Mouse (Mus musculus) adrenal gland, adult 18-20 months (tissue): ENCODE data around the gene Iapp. TPM values are rescaled to one million over a fixed set of nuclear protein-coding genes. Genes with fewer than 3 reads are reported as not detected.
A peak's percentile ranks its signal among the peaks of the same experiment; 100 is the strongest.
"Not testable (repeated sequence)": the region's sequence is repeated elsewhere in the genome, so short reads cannot be mapped to it uniquely, and the experiment has no call there.

ENCODE experiments used
- DNase-seq, 2 experiments: peaks; one replicate each; pipeline ENCODE4 v3.0.0; 2021 to 2022; ENCODE audit warnings: low spot score in 2 of 2
- long read RNA-seq, 2 experiments: library from polyadenylated mRNA; stranded (forward); transcript quantifications; one replicate each; pipeline ENCODE4 v2.0.0; 2021
- total RNA-seq, 2 experiments: library from RNA; stranded (reverse); gene quantifications; 1 replicate in 1 of 2; 2 replicates in 1 of 2; pipeline ENCODE4 v1.2.3; 2021

The Iapp gene
- total RNA-seq, result not detected
- long read RNA-seq, experiment 1, result 0 reads
- long read RNA-seq, experiment 2, result 0 reads

- DNase-seq, result no peak
Measured at GRCm38 (mm10) chr6:142298098-142298497, at the start of gene Iapp. Gene Iapp, plus strand, starts transcription at chr6:142298423.

- not testable (repeated sequence) for DNase-seq
Measured at GRCm38 (mm10) chr6:142250738-142251307, 47.4 kb upstream of the Iapp start.

- DNase-seq, result no peak
Measured at GRCm38 (mm10) chr6:142275721-142276442, 22.3 kb upstream of the Iapp start.

- no peak for DNase-seq
Measured at GRCm38 (mm10) chr6:142289413-142290118, 8.7 kb upstream of the Iapp start.

- DNase-seq, result no peak
Measured at GRCm38 (mm10) chr6:142305076-142305475, 6.9 kb downstream of the Iapp start.

- no peak for DNase-seq
Measured at GRCm38 (mm10) chr6:142314285-142314684, 16.1 kb downstream of the Iapp start.

GRCm38 (mm10) chr6:142317106-142317505 lies 18.9 kb downstream of the Iapp start:
- DNase-seq, result no peak

- no peak for DNase-seq
Measured at GRCm38 (mm10) chr6:142322881-142323280, 24.7 kb downstream of the Iapp start, which contains the start of gene Slco1a5. Gene Slco1a5, minus strand, starts transcription at chr6:142322981.

GRCm38 (mm10) chr6:142326598-142326997 lies 28.4 kb downstream of the Iapp start:
- no peak for DNase-seq

GRCm38 (mm10) chr6:142329201-142329600 lies 31.0 kb downstream of the Iapp start:
- no peak for DNase-seq

GRCm38 (mm10) chr6:142338961-142339360 lies 40.7 kb downstream of the Iapp start:
- no peak for DNase-seq

GRCm38 (mm10) chr6:142339576-142339975 lies 41.4 kb downstream of the Iapp start:
- no peak for DNase-seq

- peak; percentile 18 to 34 for DNase-seq
Measured at GRCm38 (mm10) chr6:142343561-142343960, 45.3 kb downstream of the Iapp start.

GRCm38 (mm10) chr6:142345440-142346038 lies 47.3 kb downstream of the Iapp start, which contains the start of gene Pyroxd1:
Gene Pyroxd1, plus strand, starts transcription at chr6:142345654.
- DNase-seq, result peak; percentile 75 to 76

GRCm38 (mm10) chr6:142346181-142347110 lies 48.2 kb downstream of the Iapp start:
- no peak for DNase-seq

GRCm38 (mm10) chr6:142347431-142348385 lies 49.5 kb downstream of the Iapp start:
- DNase-seq, result no peak

GRCm38 (mm10) chr6:142352099-142352498 lies 53.9 kb downstream of the Iapp start:
- DNase-seq, result not testable (repeated sequence)
